Mouse (Mus musculus) embryonic facial prominence, embryonic 13.5 days (tissue): ENCODE measurements at regions not wholly inside any gene's neighbourhood (a gene's known extent, or its start where the extent isn't known, plus 50 kb on each side); places are given as distances from the start of the nearest gene placed in this dataset.

Experiments used
- ATAC-seq: fragments of 200-750 bp; cut with Nextera tagmentation; 2 replicates; pipeline ENCODE4 v1.8.0; 2017; ENCODE audit warnings: low read depth; ENCODE audit not compliant: insufficient number of reproducible peaks, insufficient read depth, low FRiP score, low TSS enrichment
- H3K27ac ChIP-seq: fragments of 300-500 bp; sonication (generic); 2 replicates; pipeline ENCODE4 v1.5.1; 2015; ENCODE audit warnings: moderate library complexity, mild to moderate bottlenecking, inconsistent platforms
- H3K27me3 ChIP-seq: fragments of 300-500 bp; sonication (generic); 2 replicates; pipeline ENCODE4 v1.6.1; 2015; ENCODE audit warnings: mild to moderate bottlenecking, inconsistent platforms
- H3K36me3 ChIP-seq: fragments of 300-500 bp; sonication (generic); 2 replicates; pipeline ENCODE4 v1.6.1; 2015; ENCODE audit warnings: mild to moderate bottlenecking, inconsistent platforms
- H3K4me1 ChIP-seq: fragments of 300-500 bp; sonication (generic); 2 replicates; pipeline ENCODE4 v1.6.1; 2015; ENCODE audit warnings: inconsistent platforms
- H3K4me2 ChIP-seq: fragments of 300-500 bp; sonication (generic); 2 replicates; pipeline ENCODE4 v1.6.1; 2015; ENCODE audit warnings: moderate library complexity, mild to moderate bottlenecking, inconsistent platforms
- H3K4me3 ChIP-seq: fragments of 300-500 bp; sonication (generic); 2 replicates; pipeline ENCODE4 v1.5.1; 2015; ENCODE audit warnings: mild to moderate bottlenecking, inconsistent platforms
- H3K9ac ChIP-seq: fragments of 300-500 bp; sonication (generic); 2 replicates; pipeline ENCODE4 v1.6.1; 2015; ENCODE audit warnings: mild to moderate bottlenecking, inconsistent platforms
- H3K9me3 ChIP-seq: fragments of 300-500 bp; sonication (generic); 2 replicates; pipeline ENCODE4 v1.6.1; 2016; ENCODE audit warnings: inconsistent platforms
- WGBS: fragments of 180-500 bp; shearing (Covaris S2); methylation state at CpG from one replicate; pipeline ENCODE4 v1.1.7; 2015; ENCODE audit warnings: mixed read lengths; 5-methylcytosine and 5-hydroxymethylcytosine counted together

DNA sequence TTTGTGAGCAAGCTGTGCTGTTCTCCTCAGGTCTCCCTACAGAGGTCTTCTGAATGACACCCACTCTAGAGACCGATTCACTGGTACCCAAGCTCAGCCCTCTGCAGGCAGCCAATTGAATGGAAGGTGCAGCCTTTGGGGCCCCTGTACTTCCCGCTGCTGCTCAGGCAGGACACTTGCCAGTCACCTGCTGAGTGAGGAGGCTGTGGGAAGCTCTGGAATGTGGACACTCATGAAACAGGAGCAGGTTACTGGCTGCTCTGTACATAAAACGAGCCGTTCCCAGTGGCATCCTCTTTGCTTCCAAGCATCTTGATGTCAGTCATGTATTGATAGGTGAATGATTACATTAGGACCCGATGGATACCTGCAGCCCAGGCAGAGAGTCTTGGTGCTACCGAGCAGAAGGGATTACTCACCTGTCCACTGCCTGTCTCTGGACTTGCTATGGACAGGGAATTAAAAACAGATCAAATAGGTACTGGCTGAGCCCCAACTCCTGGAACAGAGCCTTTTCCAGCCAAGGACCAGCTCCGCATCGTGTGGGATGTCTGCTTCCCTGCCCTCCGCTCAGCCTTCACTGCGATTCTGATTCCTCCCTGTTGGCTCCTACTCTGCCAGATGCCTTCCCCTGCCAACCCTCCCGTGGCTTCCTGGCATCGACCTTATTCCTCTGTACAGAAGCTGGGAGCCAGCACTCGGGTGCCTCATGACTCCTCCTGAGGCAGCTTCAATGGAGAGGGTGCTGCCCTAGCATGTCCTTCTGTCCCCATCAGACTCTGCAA is 593.2 kb downstream of the Tbc1d22a start:
- Histone ChIP-seq H3K4me2 (no peak overlapping the region), H3K36me3 (no peaks in the 10 kb centered on the region), H3K27me3 (no peaks in the 10 kb centered on the region), H3K9ac (no peak overlapping the region), H3K9me3 (no peaks in the 10 kb centered on the region), H3K4me1 (no peaks in the 10 kb centered on the region), H3K4me3 (no peak overlapping the region), H3K27ac (no peak overlapping the region)
- no peak for ATAC-seq
- WGBS: 76% methylated on average over 13 of the region's 13 CpGs

- H3K27ac ChIP-seq: no peak overlapping the region
- no peak overlapping the region for H3K9ac ChIP-seq
- no peaks in the 10 kb centered on the region for H3K27me3 ChIP-seq
- 44% methylated on average over 2 of the region's 2 CpGs for WGBS
- H3K9me3 ChIP-seq: no peaks in the 10 kb centered on the region
- no peaks in the 10 kb centered on the region for H3K4me1 ChIP-seq
- H3K4me3 ChIP-seq: no peak overlapping the region
- no peaks in the 10 kb centered on the region for H3K36me3 ChIP-seq
- no peak overlapping the region for H3K4me2 ChIP-seq
- ATAC-seq: no peak
These were observed 597.6 kb downstream of the Tbc1d22a start for GRCm38 (mm10) chr15:86811821-86812220.

- no peaks in the 10 kb centered on the region for H3K4me1 ChIP-seq
- no peak overlapping the region for H3K9ac ChIP-seq
- no peak overlapping the region for H3K4me3 ChIP-seq
- H3K36me3 ChIP-seq: no peaks in the 10 kb centered on the region
- H3K4me2 ChIP-seq: no peak overlapping the region
- H3K27ac ChIP-seq: no peak overlapping the region
- H3K9me3 ChIP-seq: no peaks in the 10 kb centered on the region
- ATAC-seq: no peak
- WGBS: 61% methylated on average over 8 of the region's 8 CpGs
- H3K27me3 ChIP-seq: no peaks in the 10 kb centered on the region
These were observed 600.7 kb downstream of the Tbc1d22a start for GRCm38 (mm10) chr15:86814808-86815421.

GRCm38 (mm10) chr15:86835996-86836395 is 621.7 kb downstream of the Tbc1d22a start:
- H3K27me3 ChIP-seq: no peaks in the 10 kb centered on the region
- no peaks in the 10 kb centered on the region for H3K9me3 ChIP-seq
- no peaks in the 10 kb centered on the region for H3K36me3 ChIP-seq
- H3K9ac ChIP-seq: no peak overlapping the region
- H3K4me3 ChIP-seq: no peak overlapping the region
- 24% methylated on average over 6 of the region's 6 CpGs for WGBS
- no peak for ATAC-seq
- H3K27ac ChIP-seq: peak overlapping the region; percentile 24; the same call in 1 of the 2 replicates
- H3K4me1 ChIP-seq: 0 out of 2 replicates have a peak, but pooled peaks cover 15% of the 10 kb centered on the region
- no peak overlapping the region for H3K4me2 ChIP-seq

- no peak overlapping the region for H3K4me3 ChIP-seq
- whole genome bisulfite sequencing: 33% methylated on average over 11 of the region's 11 CpGs
- H3K27ac ChIP-seq: no peak overlapping the region
- no peaks in the 10 kb centered on the region for H3K36me3 ChIP-seq
- no peak overlapping the region for H3K9ac ChIP-seq
- H3K9me3 ChIP-seq: no peaks in the 10 kb centered on the region
- peaks cover 9% of the 10 kb centered on the region for H3K4me1 ChIP-seq
- no peak for ATAC-seq
- H3K4me2 ChIP-seq: no peak overlapping the region
- no peaks in the 10 kb centered on the region; the same call in 1 of the 2 replicates for H3K27me3 ChIP-seq
These were observed 638.1 kb downstream of the Tbc1d22a start for GRCm38 (mm10) chr15:86852161-86852870.

DNA sequence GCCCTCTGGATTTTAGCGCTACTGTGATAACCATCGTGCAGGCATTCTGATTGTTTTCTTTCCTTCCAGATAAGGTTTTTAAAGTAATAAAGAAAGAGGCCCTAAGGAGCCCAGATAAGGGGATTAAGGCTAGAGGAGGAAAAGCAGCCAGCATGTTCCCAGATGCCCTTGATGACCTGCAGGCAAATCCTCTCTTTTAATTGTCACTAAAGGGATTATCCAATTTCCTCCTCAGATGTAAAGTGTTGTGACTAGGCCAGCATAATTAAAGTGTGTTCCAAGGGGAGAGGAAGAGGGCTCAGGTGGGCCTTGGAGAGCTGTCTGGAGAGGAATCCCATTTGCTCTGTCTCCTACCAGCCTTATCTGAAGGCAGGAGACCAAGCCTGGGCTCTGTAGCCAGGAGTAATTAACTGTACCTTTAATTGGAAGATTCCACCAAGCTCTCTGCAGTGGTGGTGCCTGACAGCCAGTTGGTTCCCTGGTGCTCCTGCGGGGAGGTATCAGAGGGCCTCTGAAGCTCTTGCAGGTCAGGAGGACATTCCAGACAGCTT is 644.2 kb downstream of the Tbc1d22a start:
- H3K4me1 ChIP-seq: no peaks in the 10 kb centered on the region
- H3K36me3 ChIP-seq: no peaks in the 10 kb centered on the region
- no peaks in the 10 kb centered on the region for H3K27me3 ChIP-seq
- H3K4me2 ChIP-seq: no peak overlapping the region
- H3K4me3 ChIP-seq: no peak overlapping the region
- no peak overlapping the region for H3K27ac ChIP-seq
- WGBS: 13% methylated on average over 3 of the region's 3 CpGs
- ATAC-seq: no peak
- no peak overlapping the region for H3K9ac ChIP-seq
- H3K9me3 ChIP-seq: no peaks in the 10 kb centered on the region

DNA sequence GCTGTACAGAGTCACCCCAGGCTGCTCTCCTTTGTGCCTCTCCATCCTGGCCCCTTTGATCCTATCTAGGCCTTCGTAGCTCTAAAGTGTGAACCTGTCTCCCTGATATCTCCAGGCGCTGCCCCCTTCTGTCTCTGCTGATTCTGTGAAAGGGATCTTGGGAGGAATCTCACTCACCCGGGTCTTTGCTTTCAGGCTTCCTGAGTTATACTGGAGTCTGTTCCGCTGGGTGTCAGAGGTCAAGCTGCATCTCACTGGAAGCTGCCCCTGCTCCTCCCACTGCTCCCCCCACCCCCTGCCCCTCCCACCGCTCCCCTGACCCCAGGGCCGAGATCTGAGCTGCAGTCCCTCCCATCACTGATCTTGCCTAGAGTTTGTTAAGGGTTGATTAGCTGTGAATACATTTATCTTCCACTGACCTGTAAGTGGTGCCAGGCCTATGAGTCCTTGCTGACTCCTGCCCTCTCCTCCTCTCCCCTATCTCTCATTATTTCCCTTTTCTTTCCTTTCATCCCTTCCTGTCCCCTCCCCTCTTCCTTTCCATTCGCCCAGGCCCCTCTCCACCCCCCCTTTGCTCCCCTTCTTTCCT is 661.6 kb downstream of the Tbc1d22a start:
- H3K27me3 ChIP-seq: no peaks in the 10 kb centered on the region
- WGBS: 9% methylated on average over 7 of the region's 7 CpGs
- H3K4me3 ChIP-seq: no peak overlapping the region
- H3K9me3 ChIP-seq: no peaks in the 10 kb centered on the region
- H3K27ac ChIP-seq: no peak overlapping the region
- H3K9ac ChIP-seq: no peak overlapping the region
- H3K4me2 ChIP-seq: peak overlapping the region; percentile 35
- no peaks in the 10 kb centered on the region for H3K36me3 ChIP-seq
- ATAC-seq: no peak
- peaks cover 6% of the 10 kb centered on the region; the same call in 1 of the 2 replicates for H3K4me1 ChIP-seq

GRCm38 (mm10) chr15:86896974-86897373 is 647.1 kb upstream of the Fam19a5 start:
- H3K9ac ChIP-seq: no peak overlapping the region
- H3K36me3 ChIP-seq: no peaks in the 10 kb centered on the region
- no peaks in the 10 kb centered on the region for H3K4me1 ChIP-seq
- H3K4me2 ChIP-seq: no peak overlapping the region
- no peaks in the 10 kb centered on the region for H3K27me3 ChIP-seq
- 0 out of 2 replicates have a peak, but pooled peaks cover 2% of the 10 kb centered on the region for H3K9me3 ChIP-seq
- no peak for ATAC-seq
- H3K4me3 ChIP-seq: no peak overlapping the region
- no peak overlapping the region for H3K27ac ChIP-seq
- 65% methylated on average over 6 of the region's 6 CpGs for WGBS

DNA sequence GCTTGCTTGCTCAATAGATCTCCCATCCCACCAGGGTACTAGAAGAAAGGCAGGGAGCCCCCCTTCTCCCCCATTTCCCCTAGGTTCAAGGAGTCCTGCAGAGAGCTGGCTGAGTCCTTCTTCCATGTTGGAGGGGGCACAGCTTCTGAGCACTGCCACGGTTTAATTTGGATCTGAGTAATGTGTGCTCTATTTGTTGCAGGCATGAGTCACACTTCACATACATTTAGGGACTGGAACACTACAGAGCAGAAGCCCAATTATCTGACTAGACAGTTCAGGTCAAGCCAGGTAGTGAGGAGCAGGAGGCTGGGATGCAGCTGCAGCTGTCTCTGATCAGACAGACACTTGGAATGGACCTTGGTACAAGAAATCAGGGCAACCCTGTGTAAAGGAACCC is 644.1 kb upstream of the Fam19a5 start:
- no peak overlapping the region for H3K9ac ChIP-seq
- no peaks in the 10 kb centered on the region; the same call in 1 of the 2 replicates for H3K27me3 ChIP-seq
- no peak overlapping the region for H3K4me2 ChIP-seq
- H3K4me3 ChIP-seq: no peak overlapping the region
- no peak for ATAC-seq
- H3K4me1 ChIP-seq: no peaks in the 10 kb centered on the region
- H3K27ac ChIP-seq: no peak overlapping the region
- WGBS: 62% methylated on average over 1 of the region's 1 CpGs
- no peaks in the 10 kb centered on the region for H3K9me3 ChIP-seq
- H3K36me3 ChIP-seq: no peaks in the 10 kb centered on the region

GRCm38 (mm10) chr15:86903006-86903405 is 641.1 kb upstream of the Fam19a5 start:
- no peak for ATAC-seq
- no peaks in the 10 kb centered on the region for H3K9me3 ChIP-seq
- H3K9ac ChIP-seq: no peak overlapping the region
- no peak overlapping the region for H3K4me2 ChIP-seq
- no peaks in the 10 kb centered on the region for H3K4me1 ChIP-seq
- no peak overlapping the region for H3K27ac ChIP-seq
- H3K4me3 ChIP-seq: no peak overlapping the region
- no peaks in the 10 kb centered on the region; the same call in 1 of the 2 replicates for H3K27me3 ChIP-seq
- H3K36me3 ChIP-seq: no peaks in the 10 kb centered on the region
- 22% methylated on average over 3 of the region's 3 CpGs for WGBS

- Histone ChIP-seq H3K27ac (no peak overlapping the region), H3K27me3 (no peaks in the 10 kb centered on the region), H3K9me3 (no peaks in the 10 kb centered on the region), H3K4me2 (no peak overlapping the region), H3K4me3 (no peak overlapping the region), H3K36me3 (no peaks in the 10 kb centered on the region), H3K4me1 (no peaks in the 10 kb centered on the region), H3K9ac (no peak overlapping the region)
- ATAC-seq: no peak
- WGBS: 81% methylated on average over 3 of the region's 3 CpGs
These were observed 630.8 kb upstream of the Fam19a5 start for GRCm38 (mm10) chr15:86913276-86913675.
